Mouse (Mus musculus) intestine, postnatal 0 days (tissue): ENCODE data around the gene Gm27027. TPM values are rescaled to one million over a fixed set of nuclear protein-coding genes. Genes with fewer than 3 reads are reported as not detected.
A peak's percentile ranks its signal among the peaks of the same experiment; 100 is the strongest.

Experiments used
- ATAC-seq: fragments of 200-750 bp; cut with Nextera tagmentation; 2 replicates; pipeline ENCODE4 v1.8.0; 2017; ENCODE audit warnings: mild to moderate bottlenecking, moderate TSS enrichment, moderate library complexity
- H3K27ac ChIP-seq: fragments of 300-500 bp; sonication (generic); 2 replicates; pipeline ENCODE4 v1.5.1; 2014; ENCODE audit warnings: mild to moderate bottlenecking, low read depth, low read length, moderate library complexity
- H3K27me3 ChIP-seq: fragments of 300-500 bp; sonication (generic); replicated peaks from 2 replicates; pipeline ENCODE4 v1.6.1; 2014; ENCODE audit warnings: low read length, mixed read lengths; ENCODE audit not compliant: control insufficient read depth, insufficient read depth
- H3K36me3 ChIP-seq: fragments of 300-500 bp; sonication (generic); 2 replicates; pipeline ENCODE4 v1.6.1; 2014; ENCODE audit warnings: mild to moderate bottlenecking, moderate library complexity; ENCODE audit not compliant: control insufficient read depth, insufficient read depth
- H3K4me1 ChIP-seq: fragments of 300-500 bp; sonication (generic); replicated peaks from 2 replicates; pipeline ENCODE4 v1.6.1; 2014; ENCODE audit warnings: antibody characterized with exemption, low read length, mixed read lengths; ENCODE audit not compliant: control insufficient read depth, insufficient read depth
- H3K4me2 ChIP-seq: fragments of 300-500 bp; sonication (generic); replicated peaks from 2 replicates; pipeline ENCODE4 v1.6.1; 2014; ENCODE audit warnings: low read depth, mild to moderate bottlenecking, moderate library complexity
- H3K4me3 ChIP-seq: fragments of 300-500 bp; sonication (generic); 2 replicates; pipeline ENCODE4 v1.5.1; 2014; ENCODE audit warnings: low read depth, low read length
- H3K9ac ChIP-seq: fragments of 300-500 bp; sonication (generic); 2 replicates; pipeline ENCODE4 v1.6.1; 2014; ENCODE audit warnings: mild to moderate bottlenecking, low read depth, low read length
- H3K9me3 ChIP-seq: fragments of 300-500 bp; sonication (generic); 2 replicates; pipeline ENCODE4 v1.6.1; 2016; ENCODE audit warnings: mixed run types; ENCODE audit not compliant: control insufficient read depth
- CTCF ChIP-seq: sonication (generic); IDR thresholded peaks from 2 replicates; pipeline ENCODE4 v1.5.1; 2016; ENCODE audit warnings: low read depth, mild to moderate bottlenecking, control low read depth, antibody characterized with exemption, moderate library complexity
- WGBS: fragments of 180-500 bp; shearing (Covaris S2); extraction: QIAGEN DNeasy Blood & Tissue Kit; methylation state at CpG from one replicate; pipeline ENCODE4 v1.1.7; 2014; 5-methylcytosine and 5-hydroxymethylcytosine counted together
- polyA plus RNA-seq: library from polyadenylated mRNA; unstranded; fragments of >200 nt; fragmentation: Nextera tagmentation; extraction: Ambion mirVana; gene quantifications from 2 replicates; pipeline ENCODE4 v1.2.1, GENCODE M21; 2015

Gm27027 gene
- polyA plus RNA-seq, 1 experiment from 2014 or later, result not detected

DNA sequence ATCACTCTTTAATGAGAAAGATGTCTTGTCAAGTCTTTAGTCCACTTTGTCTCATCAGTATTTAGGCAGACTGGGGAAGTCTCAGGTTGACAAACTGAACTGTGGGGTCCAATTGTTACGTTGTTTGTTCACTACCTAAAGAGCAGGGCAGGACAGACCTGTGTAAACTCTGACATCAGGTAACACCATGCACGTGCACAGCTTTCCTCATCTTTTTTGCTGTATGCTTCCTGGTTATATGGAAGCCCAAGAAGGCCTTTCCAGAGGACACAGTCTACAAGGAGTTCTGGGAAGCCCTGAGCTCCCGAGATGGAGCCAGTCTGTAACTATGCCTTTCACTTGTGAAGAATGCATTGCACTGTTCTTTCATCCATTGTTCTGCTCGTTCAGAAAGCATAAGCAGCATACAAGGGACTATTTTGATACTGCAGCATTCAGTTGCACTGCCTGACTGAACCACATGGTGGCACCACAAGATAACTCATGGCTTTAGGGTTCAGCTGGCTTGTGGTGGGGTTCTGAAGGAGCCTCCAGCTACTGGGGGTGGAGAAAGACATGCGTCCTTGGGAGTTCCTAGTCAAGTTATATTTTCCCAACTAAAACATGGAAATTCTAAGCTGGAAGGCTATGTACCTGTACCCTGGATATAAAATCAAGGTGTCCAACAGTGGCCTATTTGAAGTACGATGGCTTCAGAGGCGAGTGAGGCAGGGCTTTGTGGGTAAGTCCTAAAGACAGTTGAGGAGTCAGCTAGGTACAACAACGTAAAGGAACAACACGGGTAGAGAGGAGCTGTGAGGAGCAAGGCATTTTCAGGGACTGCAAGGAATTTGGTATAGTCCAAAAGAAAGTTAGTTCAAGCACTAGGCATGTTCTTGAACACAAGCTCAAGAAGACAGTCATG, 39.5 kb upstream of the Gm27027 start:
- Histone ChIP-seq H3K4me3 (no peak overlapping the region), H3K9me3 (no peaks in the 10 kb centered on the region), H3K27me3 (no peaks in the 10 kb centered on the region), H3K36me3 (peaks cover 23% of the 10 kb centered on the region; the same call in 1 of the 2 replicates), H3K27ac (no peak overlapping the region), H3K4me2 (no peak overlapping the region), H3K9ac (no peak overlapping the region), H3K4me1 (no peaks in the 10 kb centered on the region)
- WGBS, result 70% methylated on average over 9 of the region's 9 CpGs
- no peak for ATAC-seq
- TF ChIP-seq CTCF, result peak; percentile 90

DNA sequence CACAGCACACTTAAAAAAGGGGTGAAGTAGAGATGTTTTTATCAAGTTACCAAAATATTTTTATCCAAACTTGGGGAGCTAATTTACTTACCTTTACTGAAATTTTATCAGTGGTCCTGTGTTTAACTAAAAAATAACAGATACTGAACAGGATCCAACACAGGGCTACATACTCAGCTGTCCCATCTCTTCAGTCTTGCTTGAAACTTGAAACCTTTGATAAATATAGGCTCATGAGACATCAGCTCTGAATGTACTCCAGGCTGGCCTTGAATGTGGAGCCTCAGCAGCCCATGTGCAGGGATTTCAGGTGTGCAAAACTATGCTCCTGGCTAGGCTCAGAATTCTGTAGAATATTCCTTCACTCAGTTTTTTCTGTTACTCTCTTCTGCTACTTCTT, 34.4 kb upstream of the Gm27027 start:
- H3K36me3 ChIP-seq, result peaks cover 23% of the 10 kb centered on the region; the same call in 1 of the 2 replicates
- H3K4me3 ChIP-seq, result no peak overlapping the region
- no peaks in the 10 kb centered on the region for H3K27me3 ChIP-seq
- H3K9ac ChIP-seq, result no peak overlapping the region
- H3K4me2 ChIP-seq, result no peak overlapping the region
- H3K27ac ChIP-seq, result no peak overlapping the region
- no peak for TF ChIP-seq CTCF
- no peak for ATAC-seq
- no peaks in the 10 kb centered on the region for H3K4me1 ChIP-seq
- H3K9me3 ChIP-seq, result no peaks in the 10 kb centered on the region

DNA sequence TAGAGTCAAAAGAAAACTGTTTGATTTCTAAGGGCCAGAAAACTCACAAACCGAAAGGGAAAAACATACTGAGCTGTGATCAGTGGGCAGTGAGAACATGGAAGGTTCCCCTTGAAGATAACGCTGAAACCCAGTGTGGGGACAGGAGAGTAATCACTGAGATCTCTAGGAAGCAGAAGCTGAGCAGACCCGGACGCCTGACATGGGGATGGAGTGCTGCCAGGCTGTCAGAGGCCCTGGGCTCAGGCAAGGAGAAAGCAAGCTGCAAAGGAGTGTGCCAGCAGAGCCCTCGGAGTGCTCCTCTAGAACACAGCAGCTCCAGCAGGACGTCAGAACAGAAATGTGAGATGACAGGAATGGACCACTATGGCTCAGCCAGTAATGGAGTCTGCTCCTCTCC, 28.5 kb upstream of the Gm27027 start:
- Histone ChIP-seq H3K27me3 (no peaks in the 10 kb centered on the region), H3K36me3 (no peaks in the 10 kb centered on the region), H3K27ac (no peak overlapping the region), H3K4me1 (no peaks in the 10 kb centered on the region), H3K4me2 (no peak overlapping the region), H3K9me3 (no peaks in the 10 kb centered on the region), H3K9ac (no peak overlapping the region), H3K4me3 (no peak overlapping the region)
- no peak for ATAC-seq
- WGBS, result 53% methylated on average over 6 of the region's 6 CpGs
- no peak for TF ChIP-seq CTCF

DNA sequence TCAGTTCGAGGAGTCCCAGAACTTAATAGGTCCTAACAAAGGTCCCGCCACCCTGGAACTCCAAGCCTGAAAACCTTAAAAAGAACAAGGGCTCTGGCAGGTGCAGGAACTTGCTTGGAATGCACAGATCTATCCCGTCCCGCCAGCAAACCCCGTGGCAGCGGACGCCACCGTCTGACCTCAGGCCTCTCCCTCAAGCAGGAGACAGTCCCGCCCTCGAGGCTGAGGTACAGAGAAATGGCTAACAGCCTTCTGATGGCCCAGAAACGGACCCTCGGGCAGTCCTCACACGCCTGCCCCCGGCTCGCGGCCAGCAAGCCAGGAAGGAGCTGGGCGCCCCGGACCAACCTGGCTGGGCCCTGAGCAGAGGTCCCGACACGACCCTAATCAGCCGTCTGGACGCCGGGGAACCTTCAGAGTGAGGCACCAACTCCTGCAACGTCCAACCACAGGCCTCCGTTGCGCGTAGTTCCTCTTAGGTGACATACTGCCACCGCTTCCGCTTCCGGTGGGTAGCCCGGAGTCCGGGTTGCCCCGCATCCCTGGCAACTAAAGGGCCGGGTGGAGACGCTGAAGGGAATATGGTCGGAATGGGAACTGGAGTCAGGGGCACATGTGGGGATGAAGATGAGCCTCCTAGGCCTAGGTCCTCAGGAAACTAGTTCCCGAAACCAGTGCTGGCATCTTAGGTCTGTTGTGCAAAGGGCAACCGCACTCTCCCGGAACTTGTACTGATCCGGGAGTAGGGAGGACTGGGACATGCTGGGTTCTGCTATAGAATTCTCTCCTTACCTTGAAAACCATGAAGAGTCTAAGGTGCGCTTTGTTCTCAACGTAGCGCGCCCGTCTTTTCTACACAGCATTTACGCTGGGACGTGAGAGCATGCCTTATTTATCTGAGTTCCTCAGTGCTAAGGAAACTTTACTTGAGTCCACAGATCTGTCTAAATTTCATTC, 14.5 kb upstream of the Gm27027 start, which contains the start of gene Alkbh3:
Gene Alkbh3, minus strand, starts transcription at position 473 of the 957 bp plus-strand sequence.
- peaks cover 20% of the 10 kb centered on the region for H3K36me3 ChIP-seq
- H3K4me1 ChIP-seq, result no peaks in the 10 kb centered on the region; the same call in 1 of the 2 replicates
- ATAC-seq, result peak; percentile 99
- TF ChIP-seq CTCF, result no peak
- H3K4me2 ChIP-seq, result peak within 1 kb of the TSS; percentile 82
- 7% methylated on average over 47 of the region's 47 CpGs for WGBS
- no peaks in the 10 kb centered on the region for H3K27me3 ChIP-seq
- H3K4me3 ChIP-seq, result peak within 1 kb of the TSS; percentile 94
- no peaks in the 10 kb centered on the region for H3K9me3 ChIP-seq
- H3K9ac ChIP-seq, result peak within 1 kb of the TSS; percentile 86
- peak within 1 kb of the TSS; percentile 70 for H3K27ac ChIP-seq

DNA sequence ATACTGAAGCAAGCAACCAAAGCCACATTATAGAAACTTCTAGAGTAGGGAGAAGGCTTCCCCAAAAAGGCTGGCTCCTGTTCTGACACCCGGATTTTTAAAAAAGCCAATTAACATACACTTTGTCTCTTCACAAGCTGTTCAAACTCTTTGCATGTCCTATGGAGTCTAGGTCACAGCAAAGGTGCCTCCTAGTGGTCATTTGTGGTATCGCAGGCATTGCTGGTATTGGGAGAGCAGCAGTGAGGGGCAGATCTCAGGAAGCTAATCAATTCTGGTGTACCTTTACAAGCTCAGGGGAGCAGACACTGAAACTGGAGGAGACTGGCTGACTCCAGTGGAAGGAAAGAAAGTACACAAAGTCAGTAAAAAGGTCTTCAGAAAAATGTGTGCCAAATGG, 6.2 kb upstream of the Gm27027 start:
- H3K4me3 ChIP-seq, result no peak overlapping the region
- H3K4me1 ChIP-seq, result no peaks in the 10 kb centered on the region
- no peak overlapping the region for H3K9ac ChIP-seq
- 1% methylated on average over 2 of the region's 2 CpGs for WGBS
- H3K4me2 ChIP-seq, result no peak overlapping the region
- no peak for ATAC-seq
- peaks cover 61% of the 10 kb centered on the region for H3K36me3 ChIP-seq
- no peaks in the 10 kb centered on the region for H3K9me3 ChIP-seq
- no peaks in the 10 kb centered on the region for H3K27me3 ChIP-seq
- peak; percentile 96 for TF ChIP-seq CTCF
- no peak overlapping the region for H3K27ac ChIP-seq

DNA sequence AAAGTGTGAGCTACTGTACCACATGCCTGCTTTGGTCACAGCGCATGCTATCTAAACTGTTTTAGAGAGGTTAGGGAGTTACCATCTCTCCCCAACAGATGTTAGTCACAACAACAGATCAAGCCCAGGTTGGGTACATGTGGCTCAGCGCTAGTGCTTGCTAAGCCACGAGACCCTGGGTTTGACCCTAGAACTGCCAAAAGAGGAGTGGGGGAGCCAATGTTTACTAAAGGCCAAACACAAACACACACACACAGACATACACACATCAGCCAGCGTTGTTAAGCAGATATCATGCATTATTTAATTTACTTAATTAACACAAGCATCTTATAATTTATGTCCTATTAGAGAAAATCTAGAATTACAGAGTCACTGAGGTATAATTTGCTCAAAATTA, 5.8 kb upstream of the Gm27027 start:
- Histone ChIP-seq H3K9me3 (no peaks in the 10 kb centered on the region), H3K4me3 (no peak overlapping the region), H3K4me1 (no peaks in the 10 kb centered on the region), H3K36me3 (peaks cover 66% of the 10 kb centered on the region), H3K27me3 (no peaks in the 10 kb centered on the region), H3K27ac (no peak overlapping the region), H3K9ac (no peak overlapping the region), H3K4me2 (no peak overlapping the region)
- WGBS, result 72% methylated on average over 4 of the region's 4 CpGs
- TF ChIP-seq CTCF, result no peak
- no peak for ATAC-seq
